Mouse (Mus musculus): ENCODE results near the gene Gm10130. TPM values are rescaled to one million over a fixed set of nuclear protein-coding genes. Genes with fewer than 3 reads are reported as not detected.

Gene Gm10130
- total RNA-seq (2012; rRNA removed), result 4.5 and 9.4 TPM in 2 replicates

DNA sequence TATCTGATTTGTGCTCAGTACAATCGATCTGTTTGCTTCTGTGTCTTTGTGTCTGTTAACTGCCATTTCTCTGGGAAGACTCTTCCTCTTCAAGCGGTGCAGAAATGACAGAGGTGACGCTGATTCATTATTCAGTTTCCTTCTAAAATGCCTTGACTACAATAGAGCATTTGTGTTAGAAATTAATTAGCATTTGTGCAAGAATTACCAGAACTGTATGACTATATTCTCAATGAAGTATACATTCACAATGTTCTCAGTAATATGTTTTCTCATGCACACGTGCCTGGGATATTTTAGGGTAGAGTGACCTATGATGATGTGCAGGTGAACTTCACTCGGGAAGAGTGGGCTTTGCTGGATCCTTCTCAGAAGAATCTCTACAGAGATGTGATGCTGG is at the start of gene Gm10130:
TSS of gene Gm10130 (plus strand) at position 301 of the 400 bp plus-strand sequence.
- Histone ChIP-seq H3K9ac (ENCODE audit: insufficient read depth, low read depth, low read length, poor library complexity, severe bottlenecking) (no peak within 1 kb of the TSS), H3K4me3 (ENCODE audit: insufficient read depth in 1 of 2, low read depth in 1 of 2, low read length in 2 of 2, poor library complexity in 1 of 2, severe bottlenecking in 1 of 2) (no peak within 1 kb of the TSS), H3K9me3 (ENCODE audit: control insufficient read depth, insufficient read depth, low read depth, low read length) (no peaks in the 10 kb centered on the region), H3K27ac (ENCODE audit: insufficient read depth, low read depth, low read length, poor library complexity, severe bottlenecking) (no peak within 1 kb of the TSS), H3K4me1 (ENCODE audit: control insufficient read depth in 2 of 2, insufficient read depth in 2 of 2, low read length in 2 of 2, poor library complexity in 1 of 2) (peaks cover 0 to 3% of the 10 kb centered on the region in 2 experiments; a peak in 1 of 4 replicates), H3K36me3 (ENCODE audit: control insufficient read depth, insufficient read depth, low read length, poor library complexity, severe bottlenecking) (peaks cover 3% of the 10 kb centered on the region; the same call in 1 of the 2 replicates)
- in situ Hi-C loops (cut with MboI; ENCODE audit: low sequenced_read_pairs in 2 of 2, unreplicated experiment in 2 of 2), result no loop called here
- TF ChIP-seq MAFK (IDR thresholded peaks at IDR 0.05; ENCODE audit: insufficient read depth, low read depth, low read length), result no peak
- TF ChIP-seq CHD2 (IDR thresholded peaks at IDR 0.05; ENCODE audit: low read depth, low read length), result no peak
- no peak for TF ChIP-seq ZNF384 (IDR thresholded peaks at IDR 0.05; ENCODE audit: low read depth, low read length)
- no peak for TF ChIP-seq ZC3H11A (IDR thresholded peaks at IDR 0.05; ENCODE audit: borderline replicate concordance, low read depth, low read length)
- TF ChIP-seq HCFC1 (IDR thresholded peaks at IDR 0.05; ENCODE audit: borderline replicate concordance, insufficient read depth, low read length), result no peak
- no peak for DNase-seq (ENCODE audit: low read depth, low spot score)

DNA sequence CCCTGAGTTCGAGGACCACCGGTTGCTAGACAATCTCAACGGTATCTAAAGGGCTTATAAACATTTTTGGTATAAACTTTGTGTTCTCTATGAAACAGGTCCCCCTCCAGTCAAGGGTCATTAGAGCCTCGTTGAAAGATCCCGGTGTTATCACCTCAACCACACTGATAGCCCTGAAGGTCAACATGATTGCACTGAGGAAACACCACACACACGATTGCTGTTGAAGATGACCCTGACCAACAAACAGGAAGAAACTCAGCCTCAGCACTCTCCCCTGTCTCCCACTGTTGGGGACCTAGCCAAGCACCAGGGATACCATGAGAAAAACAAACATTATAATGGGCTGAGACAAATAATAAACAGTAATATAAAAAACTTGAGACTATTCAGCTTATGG is 29.8 kb upstream of the Gm10130 start:
- no peak for DNase-seq (ENCODE audit: low read depth, low spot score)
- TF ChIP-seq HCFC1 (IDR thresholded peaks at IDR 0.05; ENCODE audit: borderline replicate concordance, insufficient read depth, low read length) (no peak), ZNF384 (IDR thresholded peaks at IDR 0.05; ENCODE audit: low read depth, low read length) (no peak), CHD2 (IDR thresholded peaks at IDR 0.05; ENCODE audit: low read depth, low read length) (no peak), MAFK (IDR thresholded peaks at IDR 0.05; ENCODE audit: insufficient read depth, low read depth, low read length) (no peak)
- Histone ChIP-seq H3K9me3 (ENCODE audit: control insufficient read depth, insufficient read depth, low read depth, low read length) (no peaks in the 10 kb centered on the region), H3K36me3 (ENCODE audit: control insufficient read depth, insufficient read depth, low read length, poor library complexity, severe bottlenecking) (no peaks in the 10 kb centered on the region), H3K9ac (ENCODE audit: insufficient read depth, low read depth, low read length, poor library complexity, severe bottlenecking) (no peak overlapping the region), H3K4me3 (ENCODE audit: insufficient read depth in 1 of 2, low read depth in 1 of 2, low read length in 2 of 2, poor library complexity in 1 of 2, severe bottlenecking in 1 of 2) (no peak overlapping the region), H3K4me1 (ENCODE audit: control insufficient read depth in 2 of 2, insufficient read depth in 2 of 2, low read length in 2 of 2, poor library complexity in 1 of 2) (no peaks in the 10 kb centered on the region), H3K27ac (ENCODE audit: insufficient read depth, low read depth, low read length, poor library complexity, severe bottlenecking) (no peak overlapping the region)
- in situ Hi-C loops (cut with MboI; ENCODE audit: low sequenced_read_pairs in 2 of 2, unreplicated experiment in 2 of 2), result no loop called here

DNA sequence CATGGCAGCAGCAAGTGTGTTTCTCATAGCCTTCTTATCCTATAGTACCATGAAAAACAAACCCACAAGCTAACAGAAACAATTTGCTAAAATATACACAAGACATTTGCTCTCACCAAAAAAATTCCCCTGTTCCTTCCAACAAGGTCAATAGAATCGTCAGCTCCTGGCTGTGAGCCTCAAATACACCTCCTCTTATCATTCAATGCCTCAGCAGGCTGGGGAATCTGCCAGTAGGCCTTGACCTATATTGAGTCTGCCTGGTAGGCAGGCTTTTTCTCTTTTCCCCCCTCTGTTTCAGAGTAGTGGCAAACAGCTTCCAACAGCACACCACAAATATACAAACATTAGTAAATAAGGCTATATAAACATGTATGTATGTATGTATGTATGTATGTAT is 24.4 kb upstream of the Gm10130 start:
- Histone ChIP-seq H3K9me3 (ENCODE audit: control insufficient read depth, insufficient read depth, low read depth, low read length) (no peaks in the 10 kb centered on the region), H3K27ac (ENCODE audit: insufficient read depth, low read depth, low read length, poor library complexity, severe bottlenecking) (no peak overlapping the region), H3K9ac (ENCODE audit: insufficient read depth, low read depth, low read length, poor library complexity, severe bottlenecking) (no peak overlapping the region), H3K4me3 (ENCODE audit: insufficient read depth in 1 of 2, low read depth in 1 of 2, low read length in 2 of 2, poor library complexity in 1 of 2, severe bottlenecking in 1 of 2) (no peak overlapping the region), H3K36me3 (ENCODE audit: control insufficient read depth, insufficient read depth, low read length, poor library complexity, severe bottlenecking) (no peaks in the 10 kb centered on the region), H3K4me1 (ENCODE audit: control insufficient read depth in 2 of 2, insufficient read depth in 2 of 2, low read length in 2 of 2, poor library complexity in 1 of 2) (no peaks in the 10 kb centered on the region)
- in situ Hi-C loops (cut with MboI; ENCODE audit: low sequenced_read_pairs in 2 of 2, unreplicated experiment in 2 of 2), result no loop called here
- no peak for TF ChIP-seq CHD2 (IDR thresholded peaks at IDR 0.05; ENCODE audit: low read depth, low read length)
- TF ChIP-seq MAFK (IDR thresholded peaks at IDR 0.05; ENCODE audit: insufficient read depth, low read depth, low read length), result no peak
- TF ChIP-seq HCFC1 (IDR thresholded peaks at IDR 0.05; ENCODE audit: borderline replicate concordance, insufficient read depth, low read length), result no peak
- no peak for TF ChIP-seq ZNF384 (IDR thresholded peaks at IDR 0.05; ENCODE audit: low read depth, low read length)
- no peak for TF ChIP-seq ZC3H11A (IDR thresholded peaks at IDR 0.05; ENCODE audit: borderline replicate concordance, low read depth, low read length)
- DNase-seq (ENCODE audit: low read depth, low spot score), result no peak

DNA sequence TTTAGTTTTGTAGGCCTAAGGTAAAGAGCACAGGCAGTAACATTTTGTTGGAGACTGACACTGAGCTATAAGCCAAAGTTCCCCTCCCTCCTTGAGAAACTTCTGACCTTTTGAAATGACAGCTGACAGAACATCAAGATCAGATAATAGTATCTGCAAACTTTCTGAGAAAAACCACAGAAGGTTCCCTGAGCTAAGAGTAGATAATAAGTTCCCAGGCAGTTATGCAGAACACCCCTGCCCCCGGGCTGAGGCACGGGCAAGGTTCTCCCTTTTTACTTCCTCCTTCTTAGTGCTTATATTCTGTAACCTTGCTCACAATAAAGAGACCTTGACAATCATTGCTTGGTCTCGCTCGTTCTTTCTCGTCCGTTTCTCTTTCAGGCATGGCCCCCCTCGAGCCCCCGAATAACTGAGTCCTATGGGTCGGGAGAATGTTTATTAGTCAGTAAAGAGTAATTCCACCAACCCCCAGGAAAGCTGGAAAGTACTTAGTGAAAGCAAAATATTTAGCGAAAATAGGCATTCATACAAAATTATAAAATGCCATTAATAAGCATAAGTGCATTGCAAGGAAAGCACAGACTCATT is 16.2 kb upstream of the Gm10130 start:
- in situ Hi-C loops (cut with MboI; ENCODE audit: low sequenced_read_pairs in 2 of 2, unreplicated experiment in 2 of 2), result no loop called here
- no peak for DNase-seq (ENCODE audit: low read depth, low spot score)
- Histone ChIP-seq H3K9ac (ENCODE audit: insufficient read depth, low read depth, low read length, poor library complexity, severe bottlenecking) (no peak overlapping the region), H3K27ac (ENCODE audit: insufficient read depth, low read depth, low read length, poor library complexity, severe bottlenecking) (no peak overlapping the region), H3K4me1 (ENCODE audit: control insufficient read depth in 2 of 2, insufficient read depth in 2 of 2, low read length in 2 of 2, poor library complexity in 1 of 2) (0 out of 4 replicates have a peak, but pooled peaks cover 0 to 2% of the 10 kb centered on the region in 2 experiments), H3K9me3 (ENCODE audit: control insufficient read depth, insufficient read depth, low read depth, low read length) (no peaks in the 10 kb centered on the region), H3K36me3 (ENCODE audit: control insufficient read depth, insufficient read depth, low read length, poor library complexity, severe bottlenecking) (no peaks in the 10 kb centered on the region), H3K4me3 (ENCODE audit: insufficient read depth in 1 of 2, low read depth in 1 of 2, low read length in 2 of 2, poor library complexity in 1 of 2, severe bottlenecking in 1 of 2) (no peak overlapping the region)
- no peak for TF ChIP-seq HCFC1 (IDR thresholded peaks at IDR 0.05; ENCODE audit: borderline replicate concordance, insufficient read depth, low read length)
- TF ChIP-seq CHD2 (IDR thresholded peaks at IDR 0.05; ENCODE audit: low read depth, low read length), result no peak
- no peak for TF ChIP-seq ZNF384 (IDR thresholded peaks at IDR 0.05; ENCODE audit: low read depth, low read length)
- TF ChIP-seq MAFK (IDR thresholded peaks at IDR 0.05; ENCODE audit: insufficient read depth, low read depth, low read length), result no peak
- TF ChIP-seq ZC3H11A (IDR thresholded peaks at IDR 0.05; ENCODE audit: borderline replicate concordance, low read depth, low read length), result no peak

Data from ES-E14 (cell line).